Mouse (Mus musculus) erythroid progenitor cell, adult 5-6 weeks (primary cell): Measurements from ENCODE around the gene Comp. TPM values are rescaled to one million over a fixed set of nuclear protein-coding genes. Genes with fewer than 3 reads are reported as not detected.

Experiments
- ATAC-seq: replicated peaks from 2 replicates; pipeline ENCODE4 v1.8.0; 2016; ENCODE audit warnings: moderate number of reproducible peaks, mild to moderate bottlenecking, moderate TSS enrichment, inconsistent platforms; ENCODE audit not compliant: poor library complexity, low FRiP score, severe bottlenecking
- total RNA-seq, 2 experiments: library from RNA; stranded (forward) in 1 of 2; stranded (reverse) in 1 of 2; fragments of 150-400 nt in 1 of 2; fragments of 186-747, 209-891 nt in 1 of 2; gene quantifications; 2 replicates each; pipeline versions ENCODE4 v1.2.3 to v1.2.4; 2015 to 2017; ENCODE audit warnings: low replicate concordance in 2 of 2

Gene Comp
- not detected in 2 replicates for total RNA-seq (2015; ENCODE audit: low replicate concordance)
- 0.39 TPM in 1 of 2 replicates, not detected in the other for total RNA-seq (2017; ENCODE audit: low replicate concordance)

DNA sequence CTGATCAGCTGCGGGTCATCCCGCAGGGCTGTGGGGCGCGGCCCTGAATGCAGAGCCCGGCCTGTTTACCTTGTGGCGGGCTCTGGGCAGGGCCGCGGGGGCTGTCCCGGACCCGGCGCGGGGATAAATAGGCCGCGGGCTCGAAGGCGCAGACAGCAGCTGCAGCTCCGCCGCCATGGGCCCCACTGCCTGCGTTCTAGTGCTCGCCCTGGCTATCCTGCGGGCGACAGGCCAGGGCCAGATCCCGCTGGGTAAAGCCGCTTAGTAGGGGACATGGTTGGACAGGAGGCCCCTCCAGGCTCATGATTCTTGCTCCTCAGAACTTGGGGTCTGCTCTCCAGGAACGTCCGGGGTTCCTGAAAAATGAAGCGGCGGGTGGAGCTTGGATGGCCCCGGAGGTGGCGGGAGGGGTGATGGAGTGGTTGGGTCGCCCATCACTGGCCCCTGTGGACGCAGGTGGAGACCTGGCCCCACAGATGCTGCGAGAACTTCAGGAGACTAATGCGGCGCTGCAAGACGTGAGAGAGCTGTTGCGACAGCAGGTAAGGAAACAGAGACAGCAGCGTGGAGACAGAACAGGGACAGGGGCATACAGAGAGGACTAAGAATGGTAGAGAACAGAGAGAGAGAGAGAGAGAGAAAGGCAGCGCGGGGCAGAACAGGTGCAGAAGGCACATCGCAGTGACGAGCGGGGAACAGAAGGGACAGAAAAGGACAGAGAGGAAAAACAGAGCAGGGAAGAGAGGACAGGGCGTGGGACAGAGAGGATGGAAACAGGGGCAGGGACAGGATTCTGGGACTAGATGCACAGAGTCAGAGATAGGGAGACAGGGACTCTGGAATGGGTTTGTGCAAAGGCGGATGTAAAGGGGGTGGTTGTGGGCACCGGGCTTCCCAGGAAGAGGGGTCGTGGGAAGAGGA lies at the start of gene Comp:
Gene Comp (plus strand): TSS at position 162 of the 921 bp plus-strand sequence.
- no peak for ATAC-seq

DNA sequence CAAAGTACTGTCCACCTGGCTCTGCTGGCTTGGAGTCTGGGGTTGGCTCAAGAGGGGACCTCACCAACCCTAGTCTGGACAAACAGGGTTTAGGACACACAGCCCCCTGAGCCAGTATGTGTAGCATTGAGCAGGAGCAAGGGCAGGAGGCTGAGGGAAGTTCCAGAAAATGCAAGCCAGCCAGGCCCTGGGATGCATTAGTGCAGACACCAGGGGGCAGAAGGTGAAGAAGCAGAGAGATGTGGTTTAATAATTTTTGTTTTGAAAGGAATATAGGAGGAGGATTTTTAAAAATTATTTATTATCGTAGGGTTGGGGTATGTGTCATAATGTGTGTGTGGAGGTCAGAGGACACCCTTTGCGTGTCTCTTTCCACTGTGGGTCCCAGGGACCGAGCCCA lies 49.6 kb upstream of the Comp start:
- ATAC-seq, result no peak

DNA sequence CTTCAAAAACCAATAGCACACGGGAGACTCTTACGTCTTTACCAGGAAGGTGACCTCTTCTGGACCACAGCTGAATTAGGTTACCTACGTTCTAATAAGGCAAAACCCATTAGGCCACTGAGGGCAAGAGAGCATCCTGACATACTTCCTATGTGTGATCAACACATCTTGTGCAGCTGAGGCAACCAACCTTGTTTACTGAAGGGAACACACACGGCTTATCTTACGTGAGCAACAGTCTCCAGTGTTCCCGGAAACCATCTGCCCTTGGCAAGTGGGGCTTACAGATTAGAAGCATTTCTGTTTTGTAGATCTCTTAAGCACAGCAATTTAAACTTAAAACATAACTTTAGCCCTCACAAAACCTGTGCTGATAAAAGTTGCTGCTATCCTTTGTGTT lies 45.8 kb upstream of the Comp start:
- peak; percentile 77 for ATAC-seq

GRCm38 (mm10) chr8:70329124-70329834 lies 44.1 kb upstream of the Comp start, which contains the start of gene Gdf1:
Gene Gdf1 (plus strand): TSS chr8:70329817.
- no peak for ATAC-seq

- ATAC-seq, result no peak
Observed at GRCm38 (mm10) chr8:70329835-70330740, 43.3 kb upstream of the Comp start.

- 0 out of 2 replicates have a peak, but pooled peaks have one; percentile 30 for ATAC-seq
Observed at GRCm38 (mm10) chr8:70330741-70331364, 42.5 kb upstream of the Comp start.

- ATAC-seq, result no peak
Observed at GRCm38 (mm10) chr8:70331526-70331925, 41.8 kb upstream of the Comp start.

GRCm38 (mm10) chr8:70332070-70332877 lies 41.1 kb upstream of the Comp start:
- ATAC-seq, result no peak

GRCm38 (mm10) chr8:70332878-70333202 lies 40.5 kb upstream of the Comp start:
- no peak for ATAC-seq

- ATAC-seq, result no peak
Observed at GRCm38 (mm10) chr8:70338931-70339330, 34.4 kb upstream of the Comp start.

DNA sequence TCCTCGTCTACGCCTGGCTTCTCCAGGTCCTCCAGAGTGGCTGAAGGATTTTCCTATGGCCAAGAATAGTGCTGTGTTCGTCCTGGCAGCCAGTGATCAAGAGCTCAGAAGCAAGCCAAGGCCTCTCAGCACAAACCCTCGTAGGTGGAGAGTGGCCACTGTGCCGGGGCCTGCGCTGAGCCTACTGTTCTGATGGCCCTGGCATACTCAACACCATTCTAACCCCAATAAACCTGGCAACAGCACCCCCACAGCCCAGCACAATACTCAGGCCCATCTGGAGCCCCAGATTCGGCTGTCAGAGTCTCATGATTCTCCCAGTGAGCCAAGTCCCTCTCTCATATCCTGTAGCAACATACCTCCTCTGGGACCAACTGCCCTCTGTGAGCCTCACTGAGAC lies 32.7 kb upstream of the Comp start:
- ATAC-seq, result no peak

GRCm38 (mm10) chr8:70342007-70342406 lies 31.4 kb upstream of the Comp start:
- no peak for ATAC-seq

- no peak for ATAC-seq
Observed at GRCm38 (mm10) chr8:70343076-70343475, 30.3 kb upstream of the Comp start.

- peak; percentile 44 for ATAC-seq
Observed at GRCm38 (mm10) chr8:70343696-70344095, 29.7 kb upstream of the Comp start.

GRCm38 (mm10) chr8:70344279-70344678 lies 29.1 kb upstream of the Comp start:
- ATAC-seq, result no peak

DNA sequence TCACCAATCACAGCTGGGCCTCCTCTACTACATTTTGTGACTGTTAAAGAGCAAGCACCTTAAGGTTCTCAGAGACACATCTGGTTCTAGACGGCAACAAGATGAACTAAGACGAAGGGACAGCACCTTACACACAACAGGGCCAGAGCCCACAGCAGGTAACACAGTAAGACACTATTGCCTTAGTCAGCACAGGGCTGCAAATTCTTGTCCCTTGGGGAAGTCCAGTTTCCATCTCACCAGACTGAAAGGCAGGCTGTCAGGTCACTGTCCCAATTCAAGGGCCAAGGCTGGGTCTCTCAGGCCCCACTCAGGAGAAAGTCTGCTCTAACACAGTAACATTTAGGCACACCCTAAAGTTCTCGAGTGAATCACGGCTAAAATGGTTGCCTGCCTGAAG lies 25.9 kb upstream of the Comp start:
- ATAC-seq, result no peak

DNA sequence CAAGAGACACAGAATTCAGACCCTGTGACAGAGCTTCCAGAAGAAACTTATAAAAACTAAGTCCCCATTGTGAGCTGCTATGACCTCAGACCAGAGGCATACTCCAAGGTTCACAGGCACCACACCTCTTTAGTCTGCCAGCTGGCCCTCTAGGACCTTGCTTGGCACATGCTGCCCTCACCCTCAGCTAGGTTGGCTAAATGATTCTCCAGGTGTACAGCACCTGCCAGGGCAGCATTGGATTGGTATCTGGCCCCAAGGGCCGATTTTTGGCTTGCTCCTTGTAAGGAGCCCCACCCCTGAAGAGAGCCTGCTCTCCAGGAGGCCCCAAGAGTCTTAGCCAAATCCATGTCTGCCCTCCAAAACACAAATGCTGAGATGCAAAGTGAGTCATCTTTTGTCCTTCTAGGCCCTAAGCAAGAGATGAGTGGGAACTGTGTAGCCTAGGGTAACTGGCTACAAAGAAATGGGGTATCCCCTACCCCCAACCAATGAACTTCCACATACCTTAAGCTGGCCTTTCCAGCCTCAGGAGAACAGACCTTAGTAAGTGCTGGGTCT lies 25.4 kb upstream of the Comp start:
- ATAC-seq, result no peak
